Mouse (Mus musculus): ENCODE data around the gene F10.

Gene F10

GRCm38 (mm10) chr8:13037015-13037414 lies at the start of gene F10:
Gene F10 (plus strand): TSS chr8:13037308.
- no peak for DNase-seq (ENCODE audit: low spot score)

GRCm38 (mm10) chr8:12987571-12987970 lies 49.5 kb upstream of the F10 start:
- DNase-seq (ENCODE audit: low spot score) = no peak

DNA sequence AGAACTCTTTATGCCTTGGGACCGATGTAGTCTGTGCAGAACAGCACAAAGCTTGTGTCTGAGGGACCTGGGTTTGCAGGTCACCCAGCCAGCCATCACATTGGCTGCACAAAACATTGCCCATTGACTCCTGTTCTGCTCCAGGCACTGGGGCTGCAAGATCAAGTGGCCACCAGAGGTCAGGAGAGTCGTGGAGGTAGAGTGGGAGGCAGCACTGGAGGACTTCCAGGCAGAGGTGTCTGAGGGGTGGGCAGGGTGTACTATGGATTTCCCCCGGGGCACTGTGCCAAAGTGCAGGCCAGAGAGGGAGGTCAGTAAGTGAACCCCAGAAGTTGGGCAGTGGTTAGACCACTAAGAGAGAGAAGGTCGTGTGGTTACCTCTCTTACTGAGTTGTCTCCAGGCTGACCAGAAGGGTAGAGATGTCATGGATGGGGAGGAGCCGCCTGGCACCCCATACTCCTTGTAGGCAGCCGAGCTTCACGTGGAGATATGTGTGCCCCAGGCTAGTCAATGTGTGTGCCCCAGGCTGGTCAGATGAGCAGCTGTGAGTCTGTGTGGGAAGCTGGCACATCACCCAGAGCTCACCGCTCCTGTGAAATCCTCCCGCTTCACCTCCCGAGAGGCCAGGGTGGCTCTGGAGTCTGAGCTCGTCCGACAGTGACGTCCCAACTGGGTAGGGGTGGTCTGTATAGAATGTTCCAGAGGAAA lies 48.2 kb upstream of the F10 start:
- no peak for DNase-seq (ENCODE audit: low spot score)

DNA sequence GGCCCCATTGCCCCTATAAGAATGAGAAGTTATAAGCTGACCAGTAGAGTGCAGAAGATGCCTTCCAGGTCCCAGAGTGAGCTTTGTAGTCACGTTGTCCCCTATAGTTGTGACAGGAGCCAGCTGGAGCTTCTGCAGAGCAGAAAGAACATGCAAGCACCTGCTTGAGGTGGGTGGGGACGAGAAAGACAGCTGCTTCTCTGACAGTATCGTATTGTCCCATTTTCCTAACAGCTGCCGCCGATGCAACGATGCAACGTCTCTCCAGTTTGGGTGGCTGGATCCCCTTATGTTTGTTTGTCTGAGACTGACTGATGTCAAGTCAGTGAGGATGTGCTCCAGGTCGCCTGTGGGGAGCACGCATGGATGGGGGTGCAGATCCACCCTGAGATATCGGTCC lies 45.7 kb upstream of the F10 start:
- no peak for DNase-seq (ENCODE audit: low spot score)

- DNase-seq (ENCODE audit: low spot score) = no peak
Measured at GRCm38 (mm10) chr8:12994468-12994867, 42.6 kb upstream of the F10 start.

- no peak for DNase-seq (ENCODE audit: low spot score)
Measured at GRCm38 (mm10) chr8:12995481-12995880, 41.6 kb upstream of the F10 start.

- no peak for DNase-seq (ENCODE audit: low spot score)
Measured at GRCm38 (mm10) chr8:12996831-12997275, 40.3 kb upstream of the F10 start.

DNA sequence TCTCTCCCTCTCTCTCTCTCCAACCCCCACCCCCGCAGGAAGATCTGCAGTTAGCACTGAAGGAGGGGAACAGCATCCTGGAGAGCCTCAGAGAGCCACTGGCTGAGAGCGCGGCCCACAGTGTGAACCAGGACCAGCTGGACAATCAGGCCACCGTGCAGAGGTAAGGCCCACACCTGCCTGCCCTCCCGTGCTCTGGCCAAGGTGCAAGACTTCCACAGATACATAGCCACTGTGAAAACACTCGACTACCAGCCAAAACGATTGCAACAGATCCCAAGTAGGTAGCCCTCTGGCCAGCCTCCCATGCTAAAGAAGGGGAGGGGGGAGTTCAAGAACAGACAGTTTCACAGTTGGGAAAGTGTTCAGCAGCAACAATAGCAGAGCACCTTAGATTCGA lies 38.8 kb upstream of the F10 start:
- DNase-seq (ENCODE audit: low spot score) = no peak

DNA sequence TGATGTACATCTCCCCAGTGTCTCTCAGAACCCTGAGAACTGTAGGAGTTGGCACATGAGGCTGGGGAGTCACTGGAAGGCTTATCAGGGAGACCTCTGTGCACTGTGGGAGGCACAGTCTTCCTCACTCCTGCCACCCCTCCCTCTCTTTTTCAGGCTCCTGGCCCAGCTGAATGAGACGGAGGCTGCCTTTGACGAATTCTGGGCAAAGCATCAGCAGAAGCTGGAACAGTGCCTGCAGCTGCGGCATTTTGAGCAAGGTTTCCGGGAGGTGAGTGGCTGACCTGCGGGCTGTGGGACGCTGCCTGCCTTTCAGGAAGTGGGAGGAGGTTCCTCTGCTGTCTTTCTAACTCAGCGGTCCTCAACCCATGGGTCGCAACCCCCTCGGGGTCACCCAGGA lies 37.3 kb upstream of the F10 start:
- peak; percentile 17 for DNase-seq (ENCODE audit: low spot score)

DNA sequence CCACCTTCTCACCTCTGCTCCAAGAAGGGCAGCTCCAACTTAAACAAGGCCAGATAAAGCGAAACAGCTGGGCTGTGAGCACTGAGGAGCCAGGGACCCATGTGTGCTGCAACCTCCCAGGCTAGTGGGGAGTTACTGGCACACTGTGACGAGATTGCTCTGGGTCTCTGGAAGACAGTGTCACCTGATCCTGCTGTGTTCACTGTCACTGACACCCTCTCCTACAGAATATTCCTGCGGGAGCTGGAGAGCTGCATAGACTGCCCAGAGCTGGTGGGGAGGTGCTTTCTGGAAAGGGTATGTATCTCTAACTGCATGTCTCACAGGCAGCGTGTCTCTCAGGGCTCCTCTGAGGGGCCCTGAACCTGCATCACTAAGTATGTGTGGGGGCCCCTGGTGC lies 29.6 kb upstream of the F10 start:
- DNase-seq (ENCODE audit: low spot score) = no peak

- DNase-seq (ENCODE audit: low spot score) = no peak
Measured at GRCm38 (mm10) chr8:13010313-13010712, 26.8 kb upstream of the F10 start.

GRCm38 (mm10) chr8:13019560-13019959 lies 17.5 kb upstream of the F10 start:
- DNase-seq (ENCODE audit: low spot score) = no peak

GRCm38 (mm10) chr8:13021830-13022229 lies 15.3 kb upstream of the F10 start:
- DNase-seq (ENCODE audit: low spot score) = no peak

DNA sequence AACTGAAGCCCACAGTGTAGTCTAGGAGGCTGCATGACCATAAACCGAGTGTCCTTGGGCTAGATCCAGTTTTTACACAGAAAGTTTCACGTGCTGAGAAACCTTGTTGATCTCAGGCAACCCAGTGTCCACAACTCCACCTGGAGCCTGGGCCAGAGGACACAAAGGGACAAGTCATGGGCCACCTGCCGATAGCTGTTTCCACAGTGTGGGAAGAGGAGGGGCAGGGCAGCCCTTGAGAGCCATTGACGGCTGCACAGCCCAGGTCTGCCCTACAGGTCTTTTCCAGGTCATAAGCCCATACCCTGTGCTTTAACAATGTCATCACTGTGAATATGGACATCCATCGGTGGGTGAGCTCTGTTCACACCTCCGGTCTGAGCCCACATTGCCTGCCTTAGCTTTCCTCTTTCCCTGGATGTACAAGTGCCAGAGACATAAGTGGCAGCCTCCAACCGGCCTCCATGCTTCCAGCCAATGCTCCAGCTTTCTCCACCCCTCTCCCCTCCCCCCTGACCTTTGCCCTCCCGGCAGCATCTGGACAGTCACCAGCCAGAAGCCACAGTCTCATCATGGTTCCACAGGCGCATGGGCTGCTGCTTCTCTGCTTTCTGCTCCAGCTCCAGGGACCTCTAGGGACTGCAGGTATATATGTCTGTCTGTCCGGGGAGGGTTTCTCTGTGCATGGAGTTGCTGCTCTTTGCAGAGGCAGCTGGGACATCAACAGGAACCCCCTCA lies 11.5 kb upstream of the F10 start, which contains the start of gene F7:
Gene F7, plus strand, starts transcription at position 548 of the 738 bp plus-strand sequence.
- no peak for DNase-seq (ENCODE audit: low spot score)

- no peak for DNase-seq (ENCODE audit: low spot score)
Measured at GRCm38 (mm10) chr8:13027615-13028014, 9.5 kb upstream of the F10 start.

GRCm38 (mm10) chr8:13028482-13028881 lies 8.6 kb upstream of the F10 start:
- DNase-seq (ENCODE audit: low spot score) = peak; percentile 42

DNA sequence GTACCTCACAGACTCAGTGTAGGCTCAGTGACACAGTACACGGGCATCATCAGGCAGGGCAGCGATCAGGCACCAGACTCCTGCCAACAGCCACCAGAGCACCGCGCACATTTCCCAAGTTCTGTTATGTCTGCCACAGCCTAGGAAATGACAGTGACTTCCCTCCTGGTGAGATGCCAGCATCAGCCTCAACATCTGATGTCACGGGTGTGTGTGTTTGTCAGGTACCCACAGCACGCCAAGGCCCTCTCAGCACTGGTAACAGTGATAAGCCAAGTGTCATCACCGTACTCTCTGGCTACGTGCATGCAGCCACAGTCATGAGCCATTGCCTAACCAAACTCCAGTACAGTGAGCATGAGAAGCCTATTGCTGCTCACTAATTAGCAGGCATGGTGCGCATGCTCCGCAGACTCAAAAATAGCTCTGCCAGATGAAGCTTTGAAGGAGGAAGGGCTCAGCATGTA lies 729 bp upstream of the F10 start:
- DNase-seq (ENCODE audit: low spot score) = no peak

DNA sequence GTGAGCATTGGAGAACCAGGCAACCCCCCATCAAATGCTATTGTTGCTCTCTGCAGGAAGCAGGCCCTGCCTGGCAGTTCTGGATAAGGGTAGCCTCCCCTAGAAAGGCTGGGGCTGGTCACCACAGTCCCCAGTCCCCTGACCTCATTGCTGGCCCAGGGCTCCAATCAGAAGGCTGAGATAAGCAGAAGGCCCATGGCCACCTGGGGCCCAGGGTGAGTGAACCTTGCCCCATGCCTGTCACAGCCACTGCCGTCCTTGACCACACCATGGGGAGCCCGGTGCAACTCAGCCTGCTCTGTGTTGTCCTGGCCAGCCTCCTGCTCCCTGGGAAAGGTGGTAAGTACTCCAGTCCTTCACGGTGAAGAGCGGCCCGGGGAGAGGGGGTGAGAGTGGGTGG lies 461 bp downstream of the F10 start:
- DNase-seq (ENCODE audit: low spot score) = no peak

DNA sequence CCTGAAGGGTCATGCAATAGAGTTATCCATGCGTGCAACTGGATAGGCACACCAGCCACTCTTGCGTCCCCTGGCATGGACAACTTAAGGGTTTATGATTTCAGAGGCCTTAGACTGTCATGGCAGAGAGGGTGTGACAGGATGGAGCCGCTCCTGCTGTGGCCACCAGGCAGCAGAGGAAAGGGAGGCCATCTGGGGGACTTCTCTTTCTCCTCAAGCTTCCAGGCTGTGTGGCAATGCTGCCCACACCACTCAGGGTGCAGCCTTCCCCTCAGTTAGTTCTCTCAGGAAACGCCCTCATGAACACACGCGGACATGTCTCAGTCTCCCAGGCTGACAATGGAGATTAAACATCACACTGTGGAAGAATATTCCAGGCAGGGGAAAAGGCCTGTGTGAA lies 1.9 kb downstream of the F10 start:
- no peak for DNase-seq (ENCODE audit: low spot score)

- no peak for DNase-seq (ENCODE audit: low spot score)
Measured at GRCm38 (mm10) chr8:13041459-13041858, 4.4 kb downstream of the F10 start.

GRCm38 (mm10) chr8:13047652-13048051 lies 10.5 kb downstream of the F10 start:
- no peak for DNase-seq (ENCODE audit: low spot score)

- no peak for DNase-seq (ENCODE audit: low spot score)
Measured at GRCm38 (mm10) chr8:13050550-13050949, 13.4 kb downstream of the F10 start.

DNA sequence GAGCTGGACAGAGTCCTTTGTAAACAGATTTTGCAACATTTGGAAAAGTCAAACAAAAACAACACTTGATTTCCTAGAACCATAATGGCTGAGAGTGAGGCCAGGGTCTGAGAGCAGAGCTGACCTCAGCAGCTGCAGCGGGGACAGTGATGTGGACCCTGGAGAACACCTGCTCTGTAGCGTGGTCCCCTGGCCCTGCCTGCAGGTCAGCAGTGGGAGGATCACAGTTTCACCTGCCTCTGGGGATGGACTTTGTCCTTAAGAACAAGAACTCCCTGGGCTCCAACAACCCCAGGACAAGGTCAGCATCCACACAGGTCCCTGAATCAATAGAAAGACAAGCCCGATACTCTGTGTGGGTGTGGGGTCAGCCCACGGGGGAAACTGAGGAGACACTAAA lies 20.2 kb downstream of the F10 start:
- DNase-seq (ENCODE audit: low spot score) = no peak
